Mouse (Mus musculus): ENCODE measurements at regions not wholly inside any gene's neighbourhood (a gene's known extent, or its start where the extent isn't known, plus 50 kb on each side); places are given as distances from the start of the nearest gene placed in this dataset.

DNA sequence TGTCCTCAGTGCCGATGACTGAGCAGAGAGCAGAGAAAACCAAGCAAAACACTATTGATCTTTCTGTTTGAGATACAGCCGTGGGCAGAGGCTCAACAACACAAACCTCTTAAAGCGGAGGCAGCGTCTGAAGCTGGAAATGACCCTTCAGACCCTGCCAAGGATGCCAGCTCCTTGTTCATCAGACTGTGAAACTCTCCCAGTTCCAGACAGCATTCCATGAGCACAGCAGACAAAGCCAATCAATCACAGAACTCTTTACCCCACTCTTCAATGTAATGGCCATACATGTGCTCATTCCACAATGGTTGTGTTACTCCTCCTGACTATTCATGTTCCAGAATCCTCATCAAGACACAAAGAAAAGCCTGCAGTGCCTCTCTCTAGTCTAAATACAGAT lies 73.5 kb downstream of the Tmem114 start:
- TF ChIP-seq CTCF (IDR thresholded peaks at IDR 0.05; ENCODE audit: low read depth) (no peak), EP300 (IDR thresholded peaks at IDR 0.05; ENCODE audit: low read depth) (no peak)
